Mouse (Mus musculus): ENCODE results near the gene Olfr1118. TPM values are rescaled to one million over a fixed set of nuclear protein-coding genes. Genes with fewer than 3 reads are reported as not detected.

Gene Olfr1118
- not detected for total RNA-seq (2023)

DNA sequence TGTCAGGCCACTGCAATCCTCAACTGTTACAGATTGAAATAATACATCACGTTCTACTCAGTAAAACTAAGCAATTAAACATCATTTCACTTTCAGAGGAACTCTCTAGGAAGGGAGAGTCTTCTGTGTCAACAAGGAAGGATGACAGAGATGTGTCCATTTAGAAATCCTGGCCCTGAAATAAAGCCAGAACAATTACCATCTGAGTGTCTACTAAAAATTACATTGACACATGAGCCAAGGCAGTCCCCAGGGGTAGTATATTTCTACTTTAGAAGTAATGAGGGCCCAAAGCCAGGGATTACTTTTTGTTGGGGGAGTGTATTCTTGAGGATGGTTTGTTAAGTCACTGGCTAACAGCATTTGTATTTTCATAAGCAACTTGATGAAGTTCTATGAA is at the start of gene Olfr1118:
TSS of gene Olfr1118 (plus strand) at position 301 of the 400 bp plus-strand sequence.

DNA sequence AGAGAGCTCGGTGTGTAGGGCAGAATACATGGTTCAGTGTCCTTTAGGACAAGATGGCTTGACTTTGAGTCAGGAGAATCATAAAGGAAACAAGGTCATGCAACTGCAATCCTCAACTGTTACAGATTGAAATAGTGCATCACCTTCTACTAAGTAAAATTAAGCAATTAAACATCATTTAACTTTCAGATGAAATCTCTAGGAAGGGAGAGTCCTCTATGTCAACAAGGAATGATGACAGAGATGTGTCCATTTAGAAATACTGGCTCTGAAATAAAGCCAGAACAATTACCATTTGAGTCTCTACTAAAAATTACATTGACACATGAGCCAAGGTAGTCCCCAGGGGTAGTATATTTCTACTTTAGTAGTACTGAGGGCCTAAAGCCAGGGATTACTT is 40.1 kb upstream of the Olfr1118 start, which contains the start of gene Olfr1116:
TSS of gene Olfr1116 (plus strand) at position 301 of the 400 bp plus-strand sequence.

DNA sequence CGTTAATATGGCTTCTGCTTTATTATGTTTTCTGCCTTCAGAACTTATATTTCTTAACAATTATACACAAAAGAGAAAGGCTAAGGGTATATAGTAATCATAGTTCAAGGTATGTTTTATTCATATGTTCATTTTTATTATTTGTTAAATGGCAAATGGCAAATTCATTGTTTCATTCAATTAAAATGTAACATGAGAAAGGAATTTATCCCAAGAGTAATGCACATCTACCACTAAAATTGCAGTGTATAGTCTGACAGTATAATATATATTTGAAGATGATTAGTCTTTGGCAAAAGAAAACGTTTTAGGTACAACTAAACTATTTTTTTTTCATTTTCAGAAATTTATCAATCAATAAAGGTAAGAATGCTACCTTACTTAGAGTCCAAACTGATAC is 47.1 kb downstream of the Olfr1118 start, which contains the start of gene Olfr1120:
TSS of gene Olfr1120 (plus strand) at position 301 of the 400 bp plus-strand sequence.

Other genes starting within 250 kb of the Olfr1118 start
- gene Olfr1107, start 231.8 kb upstream of the Olfr1118 start, total RNA-seq (2023) = not detected
- gene Olfr1109, start 211.6 kb upstream of the Olfr1118 start, total RNA-seq (2023) = not detected
- not detected for gene Olfr259, start 193.0 kb upstream of the Olfr1118 start, total RNA-seq (2023)
- not detected for gene Olfr1110, start 167.3 kb upstream of the Olfr1118 start, total RNA-seq (2023)
- gene Olfr1111, start 155.0 kb upstream of the Olfr1118 start, total RNA-seq (2023) = not detected
- not detected for gene Olfr1112, start 119.8 kb upstream of the Olfr1118 start, total RNA-seq (2023)
- gene Olfr1113, start 98.6 kb upstream of the Olfr1118 start, total RNA-seq (2023) = not detected
- gene Olfr1115, start 59.6 kb upstream of the Olfr1118 start, total RNA-seq (2023) = not detected
- gene Olfr1116, start 40.0 kb upstream of the Olfr1118 start, total RNA-seq (2023) = not detected
- gene Olfr1120, start 47.2 kb downstream of the Olfr1118 start, total RNA-seq (2023) = not detected
- not detected for gene Olfr1121, start 62.3 kb downstream of the Olfr1118 start, total RNA-seq (2023)
- not detected for gene Olfr1122, start 78.3 kb downstream of the Olfr1118 start, total RNA-seq (2023)
- gene Olfr1123, start 109.1 kb downstream of the Olfr1118 start, total RNA-seq (2023) = not detected
- gene Olfr1124, start 122.7 kb downstream of the Olfr1118 start, total RNA-seq (2023) = not detected
- gene Olfr1126, start 146.4 kb downstream of the Olfr1118 start, total RNA-seq (2023) = not detected
- not detected for gene Pramel7, start 189.5 kb downstream of the Olfr1118 start, total RNA-seq (2023)
- not detected for gene Pramel6, start 199.0 kb downstream of the Olfr1118 start, total RNA-seq (2023)
- gene Olfr153, start 224.2 kb downstream of the Olfr1118 start, total RNA-seq (2023) = not detected
- not detected for gene Olfr1128, start 238.0 kb downstream of the Olfr1118 start, total RNA-seq (2023)